In genomic region chr12:72031171-72031570, GRCm38 (mm10) we compare ENCODE assay signal across 28 mouse cellular contexts. TPM values are rescaled to one million over a fixed set of nuclear protein-coding genes. Genes with fewer than 3 reads are reported as not detected.
DNase-seq lines count a peak whose midpoint lies in the region; ATAC-seq lines count a peak whose summit lies in the region.
"Had no signal": no experiment of that assay in that cellular context is flagged by ENCODE, and none has a peak within 500 bp of the region (broad histone marks: within the 10 kb centered on the region; RNA-seq: fewer than 3 reads in every experiment).

No protein-coding gene starts in this region.

- H3K4me2 ChIP-seq in kidney, embryonic 15.5 days = no peak overlapping the region
- H3K4me2 ChIP-seq in kidney, embryonic 14.5 days (replicated peaks; ENCODE audit: low read depth, low read length) = no peak overlapping the region
- H3K4me2 ChIP-seq: forebrain, embryonic 15.5 days; stomach, embryonic 15.5 days had no signal

- 66% methylated on average over 5 of the region's 5 CpGs for WGBS in kidney, embryonic 15.5 days
- WGBS in kidney, embryonic 14.5 days = 69% methylated on average over 5 of the region's 5 CpGs

- H3K27me3 ChIP-seq in kidney, embryonic 15.5 days = no peaks in the 10 kb centered on the region
- H3K27me3 ChIP-seq in kidney, embryonic 14.5 days (ENCODE audit: control insufficient read depth, insufficient read depth, low read length) = no peaks in the 10 kb centered on the region
- H3K27me3 ChIP-seq: forebrain, embryonic 15.5 days; stomach, embryonic 15.5 days had no signal

- H3K36me3 ChIP-seq in kidney, embryonic 15.5 days = no peaks in the 10 kb centered on the region
- H3K36me3 ChIP-seq in kidney, embryonic 14.5 days (ENCODE audit: control insufficient read depth, insufficient read depth, low read length) = no peaks in the 10 kb centered on the region
- H3K36me3 ChIP-seq: forebrain, embryonic 15.5 days; G1E; stomach, embryonic 15.5 days had no signal

- H3K9me3 ChIP-seq in kidney, embryonic 15.5 days (replicated peaks) = no peaks in the 10 kb centered on the region
- H3K9me3 ChIP-seq in kidney, embryonic 14.5 days (ENCODE audit: control insufficient read depth, low read length) = no peaks in the 10 kb centered on the region
- H3K9me3 ChIP-seq: forebrain, embryonic 15.5 days; stomach, embryonic 15.5 days had no signal

- intact Hi-C loops in gastrocnemius, postnatal 36 days (cut with DNase I) = no loop called here
- intact Hi-C loops in heart, postnatal 14 days (cut with DNase I) = no loop called here
- intact Hi-C loops in left cerebral cortex, postnatal 25 days (cut with DNase I) = no loop called here

- no peaks in the 10 kb centered on the region for H3K4me1 ChIP-seq in kidney, embryonic 15.5 days
- H3K4me1 ChIP-seq in kidney, embryonic 14.5 days (ENCODE audit: control insufficient read depth, insufficient read depth, low read length) = no peaks in the 10 kb centered on the region
- H3K4me1 ChIP-seq in brown adipose tissue, adult 24 weeks (ENCODE audit: control insufficient read depth, insufficient read depth, insufficient read length, low read length) = no peaks in the 10 kb centered on the region
- H3K4me1 ChIP-seq: forebrain, embryonic 15.5 days; stomach, embryonic 15.5 days had no signal

- peak; percentile 29 for DNase-seq in gastrocnemius, postnatal 10 days
- DNase-seq in gastrocnemius, postnatal 36 days = no peak
- peak; percentile 38 to 43 for DNase-seq in heart, postnatal 14 days
- DNase-seq in left cerebral cortex, postnatal 25 days (ENCODE audit: low spot score in 2 of 2) = no peak
- DNase-seq in B cell, adult 2 months = no peak
- DNase-seq: cerebellum, adult 11 months; cerebellum, postnatal 14 days; embryo, embryonic 11 days; left cerebral cortex, postnatal 4 days; liver; lung, adult 2 months; lung, postnatal 36 days; right cerebral cortex, postnatal 14 days; thymus, adult 18-20 months; thymus, postnatal 4 days had no signal

- H3K9ac ChIP-seq in kidney, embryonic 15.5 days = no peak overlapping the region
- no peak overlapping the region for H3K9ac ChIP-seq in kidney, embryonic 14.5 days (ENCODE audit: low read depth, low read length)
- H3K9ac ChIP-seq: forebrain, embryonic 15.5 days; stomach, embryonic 15.5 days had no signal

- H3K27ac ChIP-seq in kidney, embryonic 15.5 days = 0 out of 2 replicates have a peak overlapping the region, but pooled peaks have one; percentile 15
- no peak overlapping the region for H3K27ac ChIP-seq in kidney, embryonic 14.5 days (ENCODE audit: low read depth, low read length)
- peak overlapping the region; percentile 20; the same call in 1 of the 2 replicates for H3K27ac ChIP-seq in brown adipose tissue, adult 24 weeks (replicated peaks; ENCODE audit: low read depth, low read length)
- H3K27ac ChIP-seq: forebrain, embryonic 15.5 days; layer of hippocampus, adult 2 months; stomach, embryonic 15.5 days had no signal

- no peak for ATAC-seq in kidney, embryonic 15.5 days (replicated peaks; ENCODE audit: low FRiP score)
- ATAC-seq in kidney, embryonic 14.5 days (ENCODE audit: low FRiP score, low TSS enrichment) = no peak
- ATAC-seq: activated CD4-positive, CD25-positive, alpha-beta regulatory T cell, adult 4 months; forebrain, embryonic 15.5 days; hindbrain, embryonic 16.5 days; intestine, embryonic 16.5 days; midbrain, embryonic 16.5 days had no signal

- no peak overlapping the region for H3K4me3 ChIP-seq in kidney, embryonic 15.5 days (replicated peaks)
- no peak overlapping the region for H3K4me3 ChIP-seq in kidney, embryonic 14.5 days (ENCODE audit: low read length)
- no peak overlapping the region for H3K4me3 ChIP-seq in brown adipose tissue, adult 24 weeks (ENCODE audit: insufficient read depth, low read depth, low read length)
- H3K4me3 ChIP-seq: forebrain, embryonic 15.5 days; layer of hippocampus, adult 2 months; stomach, embryonic 15.5 days had no signal

RNA-seq across cellular contexts. Expression of gene Gpr135, which starts 39.8 kb away (rescaled TPM):
- under 1 TPM; 0.47 to 0.90 TPM for total RNA-seq in gastrocnemius, postnatal 10 days (2021)
- under 1 TPM; 0.17 to 0.18 TPM for total RNA-seq in gastrocnemius, postnatal 36 days (2021)
- 0.57 and 0.85 TPM in 2 replicates for polyA plus RNA-seq in kidney, embryonic 15.5 days (2015; fragmentation: Nextera tagmentation; extraction: Ambion mirVana)
- polyA plus RNA-seq in kidney, embryonic 14.5 days (2014; fragmentation: Nextera tagmentation; extraction: Ambion mirVana) = 0.43 and 0.45 TPM in 2 replicates
- 3.5 and 4.0 TPM in 2 replicates for polyA plus RNA-seq in brown adipose tissue, adult 24 weeks (2012; ENCODE audit: insufficient read depth, insufficient read length, missing spikeins)
- total RNA-seq in heart, postnatal 14 days (2021) = under 1 TPM; 0.48 to 0.61 TPM
- 10 to 100 TPM; 12.5 to 13.2 TPM for total RNA-seq in left cerebral cortex, postnatal 25 days (2021)
- total RNA-seq: G1E; megakaryocyte-erythroid progenitor cell, adult 5-6 weeks had no signal
- polyA plus RNA-seq: activated CD4-positive, CD25-positive, alpha-beta regulatory T cell, adult 4 months; G1E had no signal

RNA-seq across cellular contexts. Expression of gene L3hypdh, which starts 54.1 kb away (rescaled TPM):
- total RNA-seq in gastrocnemius, postnatal 10 days (2021) = 1 to 10 TPM; 4.5 to 4.9 TPM
- total RNA-seq in gastrocnemius, postnatal 36 days (2021) = under 1 TPM; 0.87 to 0.94 TPM
- polyA plus RNA-seq in kidney, embryonic 15.5 days (2015; fragmentation: Nextera tagmentation; extraction: Ambion mirVana) = 22.4 and 23.7 TPM in 2 replicates
- 18.6 and 22.4 TPM in 2 replicates for polyA plus RNA-seq in kidney, embryonic 14.5 days (2014; fragmentation: Nextera tagmentation; extraction: Ambion mirVana)
- polyA plus RNA-seq in brown adipose tissue, adult 24 weeks (2012; ENCODE audit: insufficient read depth, insufficient read length, missing spikeins) = 50.1 and 62.8 TPM in 2 replicates
- total RNA-seq in heart, postnatal 14 days (2021) = 1 to 10 TPM; 8.3 to 8.6 TPM
- 1 to 10 TPM; 2.6 to 3.4 TPM for total RNA-seq in left cerebral cortex, postnatal 25 days (2021)
- total RNA-seq: megakaryocyte-erythroid progenitor cell, adult 5-6 weeks; neutrophil, adult 5-6 weeks had no signal

RNA-seq across cellular contexts. Expression of gene Jkamp, which starts 54.2 kb away (rescaled TPM):
- total RNA-seq in gastrocnemius, postnatal 10 days (2021) = 10 to 100 TPM; 18.3 to 20.9 TPM
- total RNA-seq in gastrocnemius, postnatal 36 days (2021) = 10 to 100 TPM; 10.4 to 11.4 TPM
- polyA plus RNA-seq in kidney, embryonic 15.5 days (2015; fragmentation: Nextera tagmentation; extraction: Ambion mirVana) = 83.0 and 86.2 TPM in 2 replicates
- polyA plus RNA-seq in kidney, embryonic 14.5 days (2014; fragmentation: Nextera tagmentation; extraction: Ambion mirVana) = 67.3 and 98.7 TPM in 2 replicates
- polyA plus RNA-seq in brown adipose tissue, adult 24 weeks (2012; ENCODE audit: insufficient read depth, insufficient read length, missing spikeins) = 32.4 and 36.8 TPM in 2 replicates
- total RNA-seq in heart, postnatal 14 days (2021) = 10 to 100 TPM; 24.5 to 26.4 TPM
- total RNA-seq in left cerebral cortex, postnatal 25 days (2021) = 10 to 100 TPM; 54.8 to 55.5 TPM

Comparison
In these comparisons a context has a peak if more than half of its experiments do, and no peak if none do; other contexts are left out.
1. DNase-seq: peak in gastrocnemius, postnatal 10 days (single experiment) and heart, postnatal 14 days (2 of 2); none in gastrocnemius, postnatal 36 days (0 of 2), left cerebral cortex, postnatal 25 days (0 of 2) and B cell, adult 2 months (0 of 2).
2. RNA of gene Gpr135, which starts 39.8 kb away (total RNA-seq): 12.5 to 13.2 TPM in left cerebral cortex, postnatal 25 days; 0.47 to 0.90 TPM in gastrocnemius, postnatal 10 days, 0.48 to 0.61 TPM in heart, postnatal 14 days and 0.17 to 0.18 TPM in gastrocnemius, postnatal 36 days; every median in the first group is over 4 times any median in the second.